Mouse (Mus musculus) lung, embryonic 15.5 days (tissue): ENCODE data around the gene Ppp2r5c. TPM values are rescaled to one million over a fixed set of nuclear protein-coding genes. Genes with fewer than 3 reads are reported as not detected.

Experiments
- ATAC-seq: fragments of 200-750 bp; cut with Nextera tagmentation; 2 replicates; pipeline ENCODE4 v1.8.0; 2017; ENCODE audit warnings: moderate number of reproducible peaks, borderline replicate concordance; ENCODE audit not compliant: low FRiP score, low TSS enrichment; ENCODE audit errors: extremely low read depth
- H3K27ac ChIP-seq: fragments of 300-500 bp; sonication (generic); 2 replicates; pipeline ENCODE4 v1.5.1; 2015; ENCODE audit warnings: moderate library complexity, mild to moderate bottlenecking, inconsistent platforms
- H3K27me3 ChIP-seq: fragments of 300-500 bp; sonication (generic); 2 replicates; pipeline ENCODE4 v1.6.1; 2015; ENCODE audit warnings: inconsistent platforms
- H3K36me3 ChIP-seq: fragments of 300-500 bp; sonication (generic); 2 replicates; pipeline ENCODE4 v1.6.1; 2015; ENCODE audit warnings: inconsistent platforms
- H3K4me1 ChIP-seq: fragments of 300-500 bp; sonication (generic); 2 replicates; pipeline ENCODE4 v1.6.1; 2015; ENCODE audit warnings: inconsistent platforms
- H3K4me2 ChIP-seq: fragments of 300-500 bp; sonication (generic); 2 replicates; pipeline ENCODE4 v1.6.1; 2015; ENCODE audit warnings: inconsistent platforms, mild to moderate bottlenecking, moderate library complexity
- H3K4me3 ChIP-seq: fragments of 300-500 bp; sonication (generic); 2 replicates; pipeline ENCODE4 v1.5.1; 2015; ENCODE audit warnings: mild to moderate bottlenecking, inconsistent platforms
- H3K9ac ChIP-seq: fragments of 300-500 bp; sonication (generic); 2 replicates; pipeline ENCODE4 v1.6.1; 2015; ENCODE audit warnings: inconsistent platforms
- H3K9me3 ChIP-seq: fragments of 300-500 bp; sonication (generic); 2 replicates; pipeline ENCODE4 v1.6.1; 2016; ENCODE audit warnings: inconsistent platforms
- WGBS: fragments of 180-500 bp; shearing (Covaris S2); methylation state at CpG from one replicate; pipeline ENCODE4 v1.1.7; 2015; 5-methylcytosine and 5-hydroxymethylcytosine counted together
- polyA plus RNA-seq: library from polyadenylated mRNA; unstranded; fragments of >200 nt; fragmentation: Nextera tagmentation; extraction: Ambion mirVana; gene quantifications from 2 replicates; pipeline ENCODE4 v1.2.1, GENCODE M21; 2015

Gene Ppp2r5c
- polyA plus RNA-seq, 1 experiment from 2014 or later = 171 TPM

DNA sequence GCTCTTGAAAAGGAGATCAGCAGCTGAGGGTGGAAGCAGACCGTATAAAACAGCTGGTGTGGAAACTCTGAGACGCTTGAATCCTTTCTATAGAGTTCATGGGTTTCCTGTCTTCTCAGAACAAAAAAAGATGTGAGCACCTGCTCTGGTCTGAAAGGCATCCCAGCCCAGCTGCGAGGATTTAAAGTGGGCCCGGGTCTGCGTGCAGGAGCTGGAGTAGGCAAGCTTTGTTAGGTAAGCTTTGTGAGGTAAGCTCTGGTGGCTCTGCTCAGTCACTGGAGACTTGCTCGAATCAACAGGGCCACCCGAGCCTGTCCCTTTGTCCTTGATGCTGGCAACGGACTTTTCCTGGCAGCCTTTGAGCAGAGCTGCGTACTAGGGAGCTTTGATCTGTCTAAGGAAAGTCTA is 31.7 kb downstream of the Ppp2r5c start:
- H3K27me3 ChIP-seq = no peaks in the 10 kb centered on the region
- H3K4me3 ChIP-seq = no peak overlapping the region
- no peaks in the 10 kb centered on the region for H3K36me3 ChIP-seq
- no peak for ATAC-seq
- H3K9me3 ChIP-seq = no peaks in the 10 kb centered on the region
- 86% methylated on average over 9 of the region's 9 CpGs for WGBS
- H3K27ac ChIP-seq = no peak overlapping the region
- no peak overlapping the region for H3K4me2 ChIP-seq
- H3K4me1 ChIP-seq = peaks cover 10% of the 10 kb centered on the region
- H3K9ac ChIP-seq = no peak overlapping the region

DNA sequence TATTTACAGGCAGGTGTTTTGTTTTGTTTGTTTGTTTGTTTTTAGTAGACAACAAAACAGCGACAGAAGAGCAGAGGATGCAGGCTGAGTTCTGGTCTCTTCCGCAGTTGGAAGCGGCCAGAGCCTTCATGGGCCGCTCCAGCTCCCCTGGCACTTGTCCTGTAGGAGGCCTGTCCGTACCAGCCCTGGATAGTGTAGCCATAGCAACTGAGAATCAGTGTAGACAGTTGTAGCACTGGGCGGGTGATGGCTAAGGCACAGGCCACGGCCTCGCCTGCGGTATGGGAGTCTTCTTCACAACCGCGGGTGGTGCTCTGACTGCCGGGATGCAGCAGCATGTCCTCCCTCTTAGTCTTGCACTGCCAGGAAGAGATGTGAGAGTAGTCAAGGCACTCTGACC is 32.3 kb downstream of the Ppp2r5c start:
- no peak overlapping the region for H3K27ac ChIP-seq
- no peak overlapping the region for H3K9ac ChIP-seq
- H3K4me1 ChIP-seq = peaks cover 13% of the 10 kb centered on the region
- H3K9me3 ChIP-seq = no peaks in the 10 kb centered on the region
- no peak overlapping the region for H3K4me2 ChIP-seq
- H3K36me3 ChIP-seq = no peaks in the 10 kb centered on the region
- no peak overlapping the region for H3K4me3 ChIP-seq
- no peaks in the 10 kb centered on the region for H3K27me3 ChIP-seq
- WGBS = 82% methylated on average over 12 of the region's 12 CpGs
- peak; percentile 16; the same call in 1 of the 2 replicates for ATAC-seq

DNA sequence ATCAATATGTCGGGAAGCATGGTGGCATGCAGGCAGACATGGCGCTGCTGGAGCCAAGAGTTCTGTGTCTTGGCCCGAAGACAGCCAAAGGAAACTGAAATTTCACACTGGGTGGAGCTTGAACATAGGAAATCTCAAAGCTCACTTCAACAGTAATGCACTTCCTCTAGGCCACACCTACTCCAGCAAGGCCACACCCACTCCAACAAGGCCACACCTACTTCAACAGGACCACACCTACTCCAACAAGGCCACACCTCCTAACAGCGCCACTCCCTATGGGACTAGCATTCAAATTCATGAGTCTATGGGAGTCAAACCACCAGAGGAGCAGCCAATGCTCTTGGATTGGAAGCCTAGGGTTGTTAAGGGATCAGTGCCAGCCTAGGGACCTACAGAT is 33.8 kb downstream of the Ppp2r5c start:
- H3K27me3 ChIP-seq = no peaks in the 10 kb centered on the region
- 76% methylated on average over 4 of the region's 4 CpGs for WGBS
- H3K36me3 ChIP-seq = no peaks in the 10 kb centered on the region
- H3K9me3 ChIP-seq = no peaks in the 10 kb centered on the region
- no peak overlapping the region for H3K27ac ChIP-seq
- H3K4me1 ChIP-seq = peaks cover 15% of the 10 kb centered on the region
- H3K4me2 ChIP-seq = no peak overlapping the region
- no peak overlapping the region for H3K9ac ChIP-seq
- H3K4me3 ChIP-seq = no peak overlapping the region
- no peak for ATAC-seq

GRCm38 (mm10) chr12:110483761-110484160 is 36.8 kb downstream of the Ppp2r5c start:
- 0 out of 2 replicates have a peak overlapping the region, but pooled peaks have one; percentile 81 for H3K4me2 ChIP-seq
- ATAC-seq = no peak
- no peak overlapping the region for H3K27ac ChIP-seq
- H3K4me1 ChIP-seq = peaks cover 40% of the 10 kb centered on the region
- WGBS = 25% methylated on average over 6 of the region's 6 CpGs
- no peak overlapping the region for H3K4me3 ChIP-seq
- H3K36me3 ChIP-seq = no peaks in the 10 kb centered on the region
- H3K9ac ChIP-seq = no peak overlapping the region
- no peaks in the 10 kb centered on the region for H3K27me3 ChIP-seq
- H3K9me3 ChIP-seq = no peaks in the 10 kb centered on the region

- no peaks in the 10 kb centered on the region for H3K27me3 ChIP-seq
- peak overlapping the region; percentile 99 for H3K27ac ChIP-seq
- peak overlapping the region; percentile 64 for H3K9ac ChIP-seq
- no peaks in the 10 kb centered on the region for H3K9me3 ChIP-seq
- H3K4me1 ChIP-seq = peaks cover 42% of the 10 kb centered on the region
- H3K4me3 ChIP-seq = peak overlapping the region; percentile 67
- peak; percentile 20; the same call in 1 of the 2 replicates for ATAC-seq
- WGBS = 1% methylated on average over 17 of the region's 17 CpGs
- H3K4me2 ChIP-seq = peak overlapping the region; percentile 81
- H3K36me3 ChIP-seq = peaks cover under 1% of the 10 kb centered on the region; the same call in 1 of the 2 replicates
These were observed 38.1 kb downstream of the Ppp2r5c start for GRCm38 (mm10) chr12:110484824-110485584.

- WGBS = under 1% methylated on average over 27 of the region's 27 CpGs
These were observed 38.8 kb downstream of the Ppp2r5c start for GRCm38 (mm10) chr12:110485585-110486331.

GRCm38 (mm10) chr12:110486852-110487251 is 39.9 kb downstream of the Ppp2r5c start:
- Histone ChIP-seq H3K36me3 (peaks cover 6% of the 10 kb centered on the region; the same call in 1 of the 2 replicates), H3K4me1 (peaks cover 42% of the 10 kb centered on the region), H3K9me3 (no peaks in the 10 kb centered on the region), H3K27ac (peak overlapping the region; percentile 99), H3K4me2 (peak overlapping the region; percentile 81), H3K4me3 (peak overlapping the region; percentile 67), H3K9ac (peak overlapping the region; percentile 80), H3K27me3 (no peaks in the 10 kb centered on the region)
- WGBS = 73% methylated on average over 5 of the region's 5 CpGs
- no peak for ATAC-seq

More at GRCm38 (mm10) chr12:110485585-110486331, 38.8 kb downstream of the Ppp2r5c start:
- Histone ChIP-seq H3K27ac (peak overlapping the region; percentile 99), H3K9me3 (no peaks in the 10 kb centered on the region), H3K4me1 (peaks cover 42% of the 10 kb centered on the region), H3K9ac (peak overlapping the region; percentile 80), H3K27me3 (no peaks in the 10 kb centered on the region), H3K4me3 (peak overlapping the region; percentile 67), H3K36me3 (peaks cover 6% of the 10 kb centered on the region; the same call in 1 of the 2 replicates), H3K4me2 (peak overlapping the region; percentile 81)
- peak; percentile 91 for ATAC-seq

- Histone ChIP-seq H3K4me3 (no peak overlapping the region), H3K36me3 (peaks cover 6% of the 10 kb centered on the region; the same call in 1 of the 2 replicates), H3K4me1 (peaks cover 42% of the 10 kb centered on the region), H3K27me3 (no peaks in the 10 kb centered on the region), H3K9ac (no peak overlapping the region), H3K4me2 (0 out of 2 replicates have a peak overlapping the region, but pooled peaks have one; percentile 81), H3K27ac (no peak overlapping the region), H3K9me3 (no peaks in the 10 kb centered on the region)
- WGBS = 44% methylated on average over 9 of the region's 9 CpGs
- no peak for ATAC-seq
These were observed 41.1 kb downstream of the Ppp2r5c start for GRCm38 (mm10) chr12:110488031-110488430.

- Histone ChIP-seq H3K4me3 (no peak overlapping the region), H3K27me3 (no peaks in the 10 kb centered on the region), H3K27ac (no peak overlapping the region), H3K4me2 (no peak overlapping the region), H3K36me3 (peaks cover 6% of the 10 kb centered on the region; the same call in 1 of the 2 replicates), H3K9ac (no peak overlapping the region), H3K4me1 (peaks cover 27% of the 10 kb centered on the region), H3K9me3 (no peaks in the 10 kb centered on the region)
- WGBS = 89% methylated on average over 12 of the region's 12 CpGs
- no peak for ATAC-seq
These were observed 43.2 kb downstream of the Ppp2r5c start for GRCm38 (mm10) chr12:110489946-110490701.

DNA sequence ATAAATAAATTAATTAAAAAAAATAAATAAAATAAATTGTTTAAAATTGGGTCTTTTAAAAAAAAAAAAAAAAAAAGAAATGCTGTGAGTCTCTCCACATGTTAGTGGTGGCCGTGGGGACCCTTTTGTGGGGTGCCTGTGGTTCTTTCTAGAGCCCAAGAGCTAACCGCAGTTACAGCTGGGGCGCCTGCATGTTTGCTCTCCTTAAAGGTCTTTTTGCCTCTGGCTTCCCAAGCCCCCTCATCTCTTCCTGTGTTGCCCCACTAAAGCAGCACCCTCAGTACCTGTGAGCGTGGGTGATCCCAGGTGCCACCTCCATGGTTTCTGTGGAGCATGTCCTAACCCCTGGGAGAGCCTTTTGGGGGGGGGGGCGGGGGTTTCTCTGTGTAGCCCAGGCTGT is 45.5 kb downstream of the Ppp2r5c start:
- 90% methylated on average over 5 of the region's 5 CpGs for WGBS
- no peaks in the 10 kb centered on the region for H3K9me3 ChIP-seq
- H3K4me1 ChIP-seq = peaks cover 23% of the 10 kb centered on the region
- H3K4me2 ChIP-seq = no peak overlapping the region
- no peak overlapping the region for H3K9ac ChIP-seq
- ATAC-seq = no peak
- no peaks in the 10 kb centered on the region for H3K27me3 ChIP-seq
- H3K27ac ChIP-seq = no peak overlapping the region
- H3K4me3 ChIP-seq = no peak overlapping the region
- peaks cover 6% of the 10 kb centered on the region; the same call in 1 of the 2 replicates for H3K36me3 ChIP-seq

- H3K27ac ChIP-seq = no peak overlapping the region
- no peak for ATAC-seq
- WGBS = 92% methylated on average over 13 of the region's 13 CpGs
These were observed 46.9 kb downstream of the Ppp2r5c start for GRCm38 (mm10) chr12:110493597-110494369.

More at GRCm38 (mm10) chr12:110493597-110494369, 46.9 kb downstream of the Ppp2r5c start:
- H3K9me3 ChIP-seq = no peaks in the 10 kb centered on the region
- no peak overlapping the region for H3K4me3 ChIP-seq
- H3K4me2 ChIP-seq = no peak overlapping the region
- peaks cover 6% of the 10 kb centered on the region; the same call in 1 of the 2 replicates for H3K36me3 ChIP-seq
- H3K4me1 ChIP-seq = peaks cover 21% of the 10 kb centered on the region
- no peaks in the 10 kb centered on the region for H3K27me3 ChIP-seq
- no peak overlapping the region for H3K9ac ChIP-seq
